Mouse (Mus musculus) heart, adult 2 months (tissue): ENCODE data around the gene Vars2. TPM values are rescaled to one million over a fixed set of nuclear protein-coding genes. Genes with fewer than 3 reads are reported as not detected.

Experiments
- DNase-seq, 2 experiments: peaks; one replicate each; pipeline ENCODE4 v3.0.0; 2021
- H3K27ac ChIP-seq: fragments of 200-600 bp; 2 replicates; pipeline ENCODE4 v1.8.1; 2022
- H3K27me3 ChIP-seq: fragments of 200-500 bp; 2 replicates; pipeline ENCODE4 v1.6.1; 2012; ENCODE audit warnings: mild to moderate bottlenecking, low read length, inconsistent platforms, mixed read lengths; ENCODE audit not compliant: control insufficient read depth, insufficient read depth
- H3K36me3 ChIP-seq: fragments of 200-500 bp; 2 replicates; pipeline ENCODE4 v1.6.1; 2012; ENCODE audit warnings: low read length, inconsistent platforms; ENCODE audit not compliant: control insufficient read depth, insufficient read depth
- H3K4me1 ChIP-seq: fragments of 200-500 bp; 2 replicates; pipeline ENCODE4 v1.6.1; 2011; ENCODE audit warnings: low read length; ENCODE audit not compliant: control insufficient read depth, insufficient read depth
- H3K4me3 ChIP-seq: fragments of 200-600 bp; 2 replicates; pipeline ENCODE4 v1.8.1; 2022
- H3K79me2 ChIP-seq: fragments of 200-500 bp; replicated peaks from 2 replicates; pipeline ENCODE4 v1.6.1; 2012; ENCODE audit warnings: mild to moderate bottlenecking, inconsistent platforms, low read length, moderate library complexity, mixed read lengths; ENCODE audit not compliant: control insufficient read depth, insufficient read depth
- H3K9ac ChIP-seq: fragments of 200-500 bp; 2 replicates; pipeline ENCODE4 v1.6.1; 2012; ENCODE audit warnings: low read depth, mild to moderate bottlenecking, control low read depth, inconsistent platforms, low read length, mixed read lengths
- CTCF ChIP-seq: fragments of 200-600 bp; IDR thresholded peaks from 2 replicates; pipeline ENCODE4 v1.8.1; 2022; ENCODE audit warnings: antibody characterized with exemption, mild to moderate bottlenecking, moderate library complexity
- EP300 ChIP-seq: fragments of 200-500 bp; IDR thresholded peaks from 2 replicates; pipeline ENCODE4 v1.6.1; 2011; ENCODE audit warnings: low read depth, low read length, control low read depth; ENCODE audit not compliant: insufficient read depth
- POLR2A ChIP-seq: fragments of 200-500 bp; IDR thresholded peaks from 2 replicates; pipeline ENCODE4 v1.6.1; 2011; ENCODE audit warnings: mild to moderate bottlenecking, low read depth, low read length, control low read depth; ENCODE audit not compliant: insufficient read depth
- WGBS: fragments of 180-500 bp; shearing (Covaris S2); methylation state at CpG from one replicate; pipeline ENCODE4 v1.1.7; 2018; 5-methylcytosine and 5-hydroxymethylcytosine counted together
- intact Hi-C: fragments of 180-260 bp; cut with DNase I; formaldehyde crosslinking; loops from one replicate; pipeline ENCODE4 v1.15.1; 2025
- polyA plus RNA-seq: library from polyadenylated mRNA; depleted of rRNA; stranded (reverse); fragments of >200 nt; gene quantifications from 2 replicates; pipeline ENCODE4 v1.2.3, GENCODE M21; 2012
- total RNA-seq, 2 experiments: library from RNA; stranded (reverse); gene quantifications; 2 replicates each; pipeline ENCODE4 v1.2.3; 2021

The Vars2 gene
- total and polyA plus RNA-seq, 3 experiments = 19.3 to 28.3 (median 26.6) TPM

DNA sequence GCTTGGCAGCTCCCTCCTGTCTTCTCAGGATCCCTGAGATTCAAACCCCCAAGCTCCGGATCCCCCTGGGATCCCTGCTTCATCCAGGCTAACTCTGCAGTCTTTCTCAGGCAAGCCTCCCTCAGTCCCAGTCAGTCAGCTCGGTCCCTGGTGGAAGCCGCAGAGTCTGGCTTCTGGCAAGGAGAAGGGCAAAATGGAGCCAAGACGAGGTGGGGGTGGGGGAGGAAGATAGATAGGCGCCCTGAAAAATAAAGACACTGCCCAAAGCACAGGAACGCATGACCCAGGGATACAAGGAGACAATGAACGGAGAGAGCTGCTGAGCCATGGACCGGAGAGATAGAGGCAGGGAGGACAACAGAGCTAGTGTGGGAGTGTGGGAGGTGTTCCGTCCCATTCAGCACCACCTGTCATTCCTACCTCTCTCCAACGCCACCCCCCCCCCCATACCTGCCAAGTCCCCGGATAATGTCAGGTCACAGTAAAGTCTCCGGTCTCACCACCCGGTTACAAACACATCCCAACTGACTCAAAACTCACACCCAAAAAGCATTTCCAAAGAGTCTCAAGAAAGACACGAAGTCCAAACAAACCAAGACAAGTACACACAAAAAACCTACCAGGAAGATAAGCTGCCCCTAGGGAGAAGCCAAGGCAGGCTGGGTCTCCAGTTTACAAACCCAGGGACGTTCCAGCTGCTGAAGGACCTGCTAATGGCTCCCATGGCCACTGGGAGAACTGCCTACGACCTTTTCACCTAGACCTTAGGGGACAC lies 34.0 kb upstream of the Vars2 start:
- H3K9ac ChIP-seq = peak overlapping the region; percentile 78
- peak overlapping the region; percentile 59 for H3K4me3 ChIP-seq
- no peaks in the 10 kb centered on the region for H3K79me2 ChIP-seq
- peaks cover 9% of the 10 kb centered on the region; the same call in 1 of the 2 replicates for H3K4me1 ChIP-seq
- no peaks in the 10 kb centered on the region; the same call in none of the 2 replicates for H3K36me3 ChIP-seq
- peak overlapping the region; percentile 92 for H3K27ac ChIP-seq
- 0 out of 2 replicates have a peak, but pooled peaks cover 1% of the 10 kb centered on the region for H3K27me3 ChIP-seq
- TF ChIP-seq EP300 (no peak), CTCF (no peak), POLR2A (no peak; the same call in 1 of the 2 replicates)
- 5% methylated on average over 16 of the region's 16 CpGs for WGBS
- peak; percentile 53 to 59 for DNase-seq
- intact Hi-C loops = no loop called here

DNA sequence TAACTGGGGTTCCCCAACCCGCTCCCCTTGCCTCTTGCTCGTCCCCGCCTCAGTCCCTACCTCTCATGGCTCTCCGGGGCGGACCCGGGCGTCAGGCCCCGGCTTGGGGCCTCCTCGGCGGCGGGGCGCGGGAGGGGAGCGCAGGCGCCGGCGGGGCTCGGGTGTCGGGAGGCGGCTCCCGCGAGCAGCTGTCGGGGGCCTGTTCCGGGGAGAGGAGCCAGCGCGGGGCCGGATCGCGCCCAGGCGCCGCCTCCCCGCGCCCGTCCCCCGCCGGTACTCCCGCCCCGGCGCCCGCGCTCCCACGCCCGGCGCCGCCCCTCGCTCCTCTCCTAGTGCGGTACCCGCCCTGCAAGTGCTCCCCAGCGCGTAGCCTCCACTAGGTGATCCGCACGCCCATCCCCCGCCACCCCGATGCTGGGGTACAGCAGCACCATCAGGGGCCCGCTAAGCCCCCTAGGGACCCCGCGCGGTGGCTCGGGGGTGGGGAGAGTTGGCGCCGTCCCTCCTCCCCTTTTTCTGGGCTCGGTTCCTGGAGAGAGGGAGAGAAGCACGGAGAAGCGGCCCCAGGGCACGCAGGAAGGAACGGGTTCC lies 33.1 kb upstream of the Vars2 start:
- intact Hi-C loops = no loop called here
- 1% methylated on average over 65 of the region's 66 CpGs for WGBS
- H3K79me2 ChIP-seq = no peaks in the 10 kb centered on the region
- peak; percentile 60; the same call in 1 of the 2 replicates for TF ChIP-seq POLR2A
- no peak for TF ChIP-seq EP300
- peak overlapping the region; percentile 92 for H3K27ac ChIP-seq
- DNase-seq = peak; percentile 88 to 91
- 0 out of 2 replicates have a peak, but pooled peaks cover 1% of the 10 kb centered on the region for H3K27me3 ChIP-seq
- H3K4me1 ChIP-seq = peaks cover 9% of the 10 kb centered on the region; the same call in 1 of the 2 replicates
- no peaks in the 10 kb centered on the region; the same call in none of the 2 replicates for H3K36me3 ChIP-seq
- peak overlapping the region; percentile 78 for H3K9ac ChIP-seq
- peak overlapping the region; percentile 62 for H3K4me3 ChIP-seq

DNA sequence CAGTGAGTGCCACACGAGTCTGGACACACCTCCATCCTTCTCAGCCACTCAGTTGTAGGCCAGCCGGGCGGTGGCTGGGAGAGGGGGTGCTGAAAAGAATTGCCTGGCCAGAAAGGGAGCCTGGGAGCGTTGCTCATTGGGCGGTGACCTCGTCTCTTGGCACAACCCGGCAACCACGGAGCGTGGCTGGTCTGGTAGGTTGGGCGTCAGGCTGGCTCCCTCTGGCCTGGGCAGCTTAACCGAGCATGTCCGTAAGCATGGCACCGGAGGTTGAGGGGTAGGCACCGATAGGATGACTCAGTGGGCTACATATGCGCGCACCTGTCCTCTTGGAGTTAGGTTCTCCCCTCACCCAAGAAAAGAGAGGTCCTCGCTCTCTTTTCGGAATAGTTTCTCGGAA lies 32.5 kb upstream of the Vars2 start:
- H3K9ac ChIP-seq = peak overlapping the region; percentile 78
- TF ChIP-seq POLR2A (peak; percentile 68), CTCF (no peak), EP300 (0 out of 2 replicates have a peak, but pooled peaks have one; percentile 45)
- 1% methylated on average over 19 of the region's 19 CpGs for WGBS
- H3K36me3 ChIP-seq = no peaks in the 10 kb centered on the region; the same call in none of the 2 replicates
- H3K79me2 ChIP-seq = no peaks in the 10 kb centered on the region
- 0 out of 2 replicates have a peak, but pooled peaks cover 1% of the 10 kb centered on the region for H3K27me3 ChIP-seq
- peak overlapping the region; percentile 62 for H3K4me3 ChIP-seq
- peak; percentile 77 to 88 for DNase-seq
- intact Hi-C loops = no loop called here
- H3K4me1 ChIP-seq = peaks cover 8% of the 10 kb centered on the region; the same call in 1 of the 2 replicates
- H3K27ac ChIP-seq = peak overlapping the region; percentile 92

DNA sequence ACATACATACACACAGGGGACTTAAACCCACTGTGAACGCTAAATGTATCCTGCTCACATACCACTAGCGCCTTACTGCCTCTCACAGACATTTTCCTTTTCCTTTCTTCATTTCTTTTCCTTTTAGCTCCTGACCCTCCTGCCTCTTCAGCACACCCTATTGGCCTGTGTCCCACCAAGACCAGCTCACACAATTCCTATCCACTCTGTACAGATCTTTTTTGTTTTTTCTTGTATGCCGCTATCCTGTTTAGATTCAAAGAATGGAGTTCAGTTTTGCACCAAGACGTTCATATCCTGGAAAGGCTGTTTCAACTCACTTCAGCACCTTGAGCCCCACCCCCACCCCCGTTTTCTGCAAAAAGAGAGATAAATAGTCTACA lies 31.1 kb upstream of the Vars2 start:
- DNase-seq = no peak
- intact Hi-C loops = no loop called here
- Histone ChIP-seq H3K79me2 (no peaks in the 10 kb centered on the region), H3K4me1 (peaks cover 7% of the 10 kb centered on the region; the same call in 1 of the 2 replicates), H3K4me3 (no peak overlapping the region), H3K27me3 (0 out of 2 replicates have a peak, but pooled peaks cover 1% of the 10 kb centered on the region), H3K36me3 (no peaks in the 10 kb centered on the region; the same call in none of the 2 replicates), H3K27ac (peak overlapping the region; percentile 61), H3K9ac (no peak overlapping the region)
- WGBS = 37% methylated on average over 5 of the region's 5 CpGs
- no peak for TF ChIP-seq POLR2A
- no peak for TF ChIP-seq EP300
- TF ChIP-seq CTCF = no peak

DNA sequence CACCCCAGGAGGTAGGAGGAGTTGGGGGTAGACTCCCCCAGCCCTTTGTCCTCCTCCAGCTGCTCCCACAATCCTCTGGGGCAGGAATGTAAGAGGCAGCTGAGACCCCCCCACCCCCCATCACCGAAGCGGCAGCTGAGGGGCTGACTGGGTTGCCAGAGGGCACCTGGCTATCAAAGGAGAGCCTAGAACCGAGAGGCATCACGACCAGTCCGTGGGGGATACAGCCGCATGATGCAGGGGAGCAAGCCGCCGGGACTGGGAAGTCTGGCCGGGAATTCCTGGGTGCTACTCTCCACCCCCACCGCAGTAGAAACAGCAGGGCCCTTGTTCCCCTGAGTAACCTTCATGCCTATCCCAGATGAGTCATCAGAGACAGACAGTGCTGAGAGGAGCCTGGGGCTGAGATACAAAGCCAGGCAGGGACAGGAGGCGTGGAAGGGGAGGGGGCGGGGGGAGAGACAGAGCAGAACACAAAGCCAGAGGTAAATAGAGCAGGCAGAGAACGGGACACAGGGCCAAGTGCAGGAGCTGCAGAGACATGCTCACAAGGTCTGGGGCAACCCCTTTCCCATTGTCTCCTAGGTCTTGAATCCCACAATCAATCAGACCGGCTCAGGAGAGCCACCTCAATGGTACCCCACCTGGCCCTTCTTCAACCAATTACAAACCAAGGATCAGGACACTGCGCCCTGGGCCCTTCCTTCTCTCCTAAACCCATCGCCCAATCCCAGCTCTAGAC lies 30.5 kb upstream of the Vars2 start:
- Histone ChIP-seq H3K4me1 (peaks cover 7% of the 10 kb centered on the region; the same call in 1 of the 2 replicates), H3K27me3 (0 out of 2 replicates have a peak, but pooled peaks cover 1% of the 10 kb centered on the region), H3K27ac (peak overlapping the region; percentile 61), H3K79me2 (no peaks in the 10 kb centered on the region), H3K36me3 (no peaks in the 10 kb centered on the region; the same call in none of the 2 replicates), H3K9ac (0 out of 2 replicates have a peak overlapping the region, but pooled peaks have one; percentile 15), H3K4me3 (peak overlapping the region; percentile 23; the same call in 1 of the 2 replicates)
- peak in 1 of 2 experiments; percentile 46 for DNase-seq
- intact Hi-C loops = no loop called here
- TF ChIP-seq EP300 (no peak), CTCF (no peak), POLR2A (no peak)
- WGBS = 8% methylated on average over 16 of the region's 16 CpGs
